Mouse (Mus musculus): ENCODE data around the gene Mcrs1.

GRCm38 (mm10) chr15:99295484-99295981, 43.8 kb upstream of the Mcrs1 start, which contains the start of gene Fam186b:
- TF ChIP-seq CTCF (conservative IDR thresholded peaks at IDR 0.05; ENCODE audit: low read length) = no peak
- TF ChIP-seq NANOG (IDR thresholded peaks at IDR 0.05; ENCODE audit: borderline replicate concordance, low read length) = no peak

All from E14TG2a.4 (cell line).